Mouse (Mus musculus): ENCODE results near the gene Wfdc16.
A peak's percentile ranks its signal among the peaks of the same experiment; 100 is the strongest.
"Not testable (repeated sequence)": the region's sequence is repeated elsewhere in the genome, so short reads cannot be mapped to it uniquely, and the experiment has no call there.

Gene Wfdc16

DNA sequence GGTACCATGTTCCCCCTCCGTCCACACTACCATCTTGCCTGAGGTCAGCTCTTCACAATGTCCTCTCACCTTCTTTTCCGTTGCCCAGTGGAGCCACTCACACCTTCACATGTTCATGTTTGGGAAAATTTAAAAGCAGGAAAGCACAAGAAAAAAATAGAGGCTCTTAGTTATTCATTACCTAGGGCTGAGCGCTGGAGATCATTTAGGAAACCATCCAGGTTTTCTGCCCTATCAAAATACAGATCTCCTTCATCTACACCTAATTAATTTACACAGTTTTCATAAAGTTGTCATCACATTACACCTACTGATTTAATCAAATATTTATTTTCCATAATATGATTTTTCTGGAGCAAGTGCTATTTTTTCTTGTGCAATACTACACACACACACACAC is at the start of gene Wfdc16:
Gene Wfdc16, minus strand, starts transcription at position 101 of the 400 bp plus-strand sequence.
- DNase-seq (ENCODE audit: low read depth, low spot score): no peak

DNA sequence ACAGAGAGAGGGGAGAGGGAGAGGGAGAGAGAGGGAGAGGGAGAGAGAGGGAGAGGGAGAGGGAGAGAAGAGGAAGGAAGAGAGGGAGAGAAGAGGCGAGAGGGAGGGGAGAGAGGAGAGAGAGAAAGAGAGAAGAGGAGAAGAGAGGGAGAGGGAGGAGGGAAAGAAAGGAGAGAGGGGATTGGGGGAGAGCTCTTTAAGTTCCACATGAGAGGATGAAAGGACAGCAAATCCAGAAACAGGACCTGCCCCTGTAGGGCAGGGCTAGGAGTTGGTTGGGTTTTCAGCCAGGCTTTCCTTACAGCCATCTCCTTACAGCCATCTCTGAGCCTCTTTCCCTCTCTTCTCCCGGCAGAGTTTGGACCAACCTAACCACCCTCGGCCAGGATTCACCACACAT is 46.2 kb upstream of the Wfdc16 start, which contains the start of gene Wfdc13:
Gene Wfdc13, plus strand, starts transcription at position 301 of the 400 bp plus-strand sequence.
- DNase-seq (ENCODE audit: low read depth, low spot score): no peak

DNA sequence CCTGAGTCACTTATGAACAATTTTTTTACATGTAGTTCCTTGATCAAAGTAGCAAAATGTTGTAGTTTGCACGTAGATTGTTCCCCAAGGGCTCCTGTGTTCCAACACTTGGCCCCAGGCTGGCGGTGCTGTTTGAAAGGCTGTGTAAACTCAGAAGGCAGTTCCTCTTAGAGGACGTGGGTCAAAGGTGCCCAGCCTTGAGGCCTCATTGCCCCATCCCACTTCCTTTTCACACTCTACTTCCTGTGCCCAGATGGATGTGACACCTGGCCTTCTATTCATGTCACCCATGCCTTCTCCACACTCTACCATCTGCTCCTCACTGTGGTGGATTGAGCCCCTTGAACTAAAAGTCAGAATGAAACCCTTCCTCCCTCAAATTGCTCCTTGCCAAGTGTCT is 41.3 kb upstream of the Wfdc16 start:
- no peak for DNase-seq (ENCODE audit: low read depth, low spot score)

DNA sequence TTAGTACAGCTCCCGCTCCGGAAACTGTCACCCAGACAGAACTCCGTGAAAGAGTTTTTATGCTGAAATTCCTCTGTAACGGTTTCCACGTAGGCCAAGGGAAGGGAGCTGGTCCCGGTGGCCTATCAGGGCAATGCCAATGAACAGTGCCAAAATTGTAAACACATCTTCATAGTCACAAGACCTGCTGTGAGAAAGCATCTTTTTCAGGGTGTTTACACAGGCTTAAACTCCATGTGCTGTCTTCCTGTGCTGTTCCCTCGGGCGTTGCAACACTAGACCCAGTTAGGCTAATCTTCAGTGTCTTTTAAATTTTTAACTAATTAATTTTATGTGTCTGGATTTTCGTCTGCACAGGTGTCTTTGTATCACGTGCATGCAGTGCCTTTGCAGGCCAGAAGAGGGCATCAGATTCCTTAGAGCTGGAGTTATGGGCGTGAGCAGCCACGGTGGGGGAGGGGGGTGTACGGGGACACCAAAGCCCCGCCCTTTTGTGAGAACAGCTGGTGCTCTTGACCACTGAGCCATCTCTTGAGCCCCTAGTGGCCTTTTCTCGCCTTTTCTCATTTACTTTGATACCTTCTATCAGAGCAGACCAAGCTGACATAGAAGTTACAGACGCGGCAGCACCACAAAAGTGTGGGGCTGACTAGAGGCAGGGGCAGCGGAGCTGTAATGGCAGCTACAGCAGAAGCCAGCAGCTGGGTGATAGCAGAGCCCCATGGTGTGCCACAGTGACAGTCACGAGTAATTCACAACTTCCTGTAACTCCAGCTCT is 40.4 kb upstream of the Wfdc16 start:
- DNase-seq (ENCODE audit: low read depth, low spot score): peak; percentile 39

DNA sequence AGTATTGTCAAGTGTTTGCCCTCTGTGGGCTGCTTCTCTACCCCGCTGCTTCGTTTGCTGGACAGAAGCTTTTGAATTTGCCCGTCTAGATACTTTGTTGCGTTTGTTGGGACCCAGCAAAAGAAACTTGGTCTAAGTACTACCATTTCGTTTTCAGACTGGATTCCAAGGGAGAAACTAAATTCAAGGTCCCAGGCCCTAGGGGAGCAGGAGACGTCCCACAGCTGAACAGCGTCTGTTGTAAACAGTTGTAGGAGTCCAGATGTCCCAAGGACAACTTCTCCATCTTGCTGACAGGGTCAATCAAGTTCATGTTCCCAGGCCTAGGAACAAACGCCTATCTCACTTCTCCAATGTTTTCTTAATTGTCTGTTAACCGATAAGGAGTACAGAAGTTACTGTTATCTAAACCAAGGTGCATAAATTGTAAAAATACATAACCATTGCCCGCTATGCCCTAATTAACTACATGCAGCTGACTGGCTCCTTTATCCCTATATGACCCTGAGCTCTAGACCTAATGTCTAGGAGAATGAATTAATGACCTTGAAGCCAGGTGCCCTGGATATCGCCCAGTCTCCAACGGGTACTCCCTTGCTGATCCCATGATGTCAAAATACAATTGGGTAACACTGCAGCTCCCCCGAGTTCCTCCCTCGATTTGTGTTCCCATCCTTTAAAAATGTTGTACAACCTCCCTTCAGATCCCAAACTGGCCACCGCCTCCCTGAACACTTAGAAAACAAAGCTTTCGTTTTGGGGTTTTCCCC is 38.5 kb upstream of the Wfdc16 start:
- DNase-seq (ENCODE audit: low read depth, low spot score): no peak

DNA sequence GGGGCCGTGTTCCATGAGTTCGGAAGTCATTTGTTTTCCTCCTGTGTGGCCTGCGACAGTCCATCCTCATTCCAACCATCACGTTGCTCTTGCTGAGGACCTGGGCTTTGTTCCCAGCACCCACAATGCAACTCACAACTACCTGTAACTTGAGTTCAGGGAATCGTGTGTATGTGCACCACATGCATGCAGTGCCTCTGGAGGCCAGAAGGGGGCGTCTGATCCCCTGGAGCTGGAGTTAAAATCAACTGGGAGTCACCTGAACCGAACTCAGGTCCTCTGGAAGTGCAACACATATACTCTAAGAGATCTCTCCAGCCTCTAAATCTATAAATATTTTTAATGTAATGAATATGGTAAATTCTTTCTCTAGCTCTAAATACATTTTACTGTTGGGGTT is 37.5 kb upstream of the Wfdc16 start:
- DNase-seq (ENCODE audit: low read depth, low spot score): no peak

DNA sequence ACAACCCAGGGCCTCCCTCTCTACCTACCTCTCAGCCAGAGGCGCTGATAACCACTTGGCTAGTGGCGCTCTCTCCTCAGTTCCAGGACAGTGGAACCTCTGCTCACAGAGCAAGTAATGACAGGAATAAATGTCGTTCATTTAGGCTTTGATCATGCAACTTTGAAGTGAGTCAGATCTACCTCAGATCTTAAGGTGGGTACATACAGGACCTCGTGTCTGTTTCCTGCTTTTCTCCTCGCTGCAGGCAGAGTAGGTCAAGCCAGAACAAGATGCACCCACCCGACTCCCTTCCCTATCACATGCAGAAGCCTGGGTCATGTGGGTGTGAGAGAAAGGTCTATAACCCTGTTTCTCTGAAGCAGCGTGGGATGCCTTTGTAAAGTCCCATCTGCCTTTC is 35.4 kb upstream of the Wfdc16 start, which contains the start of gene Wfdc11:
Gene Wfdc11, minus strand, starts transcription at position 101 of the 400 bp plus-strand sequence.
- no peak for DNase-seq (ENCODE audit: low read depth, low spot score)

- no peak for DNase-seq (ENCODE audit: low read depth, low spot score)
Observed at GRCm38 (mm10) chr2:164670938-164671337, 32.3 kb upstream of the Wfdc16 start.

GRCm38 (mm10) chr2:164670261-164670660 is 31.7 kb upstream of the Wfdc16 start:
- no peak for DNase-seq (ENCODE audit: low read depth, low spot score)

GRCm38 (mm10) chr2:164664851-164665250 is 26.3 kb upstream of the Wfdc16 start:
- DNase-seq (ENCODE audit: low read depth, low spot score): no peak

- DNase-seq (ENCODE audit: low read depth, low spot score): no peak
Observed at GRCm38 (mm10) chr2:164656483-164656882, 17.9 kb upstream of the Wfdc16 start, which contains the start of gene Wfdc9. Gene Wfdc9, minus strand, starts transcription at chr2:164656583.

- DNase-seq (ENCODE audit: low read depth, low spot score): peak; percentile 3
Observed at GRCm38 (mm10) chr2:164655858-164656257, 17.3 kb upstream of the Wfdc16 start, which contains the start of gene Wfdc10. Gene Wfdc10, plus strand, starts transcription at chr2:164656046.

DNA sequence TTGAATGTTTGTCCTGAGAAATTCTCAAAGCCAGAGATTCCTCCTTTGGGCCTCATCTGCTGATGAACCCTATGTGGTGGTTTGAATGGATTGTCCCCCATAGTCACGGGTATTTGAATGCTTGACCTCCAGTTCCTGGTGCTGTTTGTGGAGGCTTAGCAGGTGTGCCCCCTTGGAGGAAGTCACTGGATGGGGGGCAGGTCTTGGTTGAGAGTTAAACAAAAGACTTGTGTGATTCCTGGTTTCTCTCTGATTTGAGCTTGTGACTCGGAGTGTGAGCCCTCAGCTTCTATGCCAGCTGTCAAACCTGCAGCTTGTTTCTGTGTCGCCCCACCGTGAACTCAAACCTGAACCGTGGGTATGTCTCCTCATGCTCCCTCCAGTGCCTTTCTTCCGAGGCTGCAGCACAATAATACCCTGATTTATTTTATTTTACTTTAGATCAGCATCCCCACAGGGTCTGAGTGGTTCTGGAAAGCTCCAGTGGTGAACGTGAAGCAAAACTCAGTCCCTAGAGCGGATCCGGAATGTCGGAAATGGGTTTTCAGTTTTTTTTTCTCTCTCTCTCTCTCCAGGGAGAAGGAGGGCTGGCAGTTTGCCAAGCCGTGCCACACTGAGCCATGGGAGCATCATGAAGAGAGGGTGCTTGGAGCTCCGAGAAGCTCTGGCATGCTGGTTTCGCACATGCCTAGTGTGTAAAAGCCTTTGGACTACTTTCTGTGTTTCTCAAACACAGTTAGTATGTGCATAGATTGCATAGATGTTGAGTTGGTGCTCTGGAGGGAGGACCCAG is 3.5 kb upstream of the Wfdc16 start:
- DNase-seq (ENCODE audit: low read depth, low spot score): no peak

- DNase-seq (ENCODE audit: low read depth, low spot score): no peak
Observed at GRCm38 (mm10) chr2:164641129-164641528, 2.5 kb upstream of the Wfdc16 start.

DNA sequence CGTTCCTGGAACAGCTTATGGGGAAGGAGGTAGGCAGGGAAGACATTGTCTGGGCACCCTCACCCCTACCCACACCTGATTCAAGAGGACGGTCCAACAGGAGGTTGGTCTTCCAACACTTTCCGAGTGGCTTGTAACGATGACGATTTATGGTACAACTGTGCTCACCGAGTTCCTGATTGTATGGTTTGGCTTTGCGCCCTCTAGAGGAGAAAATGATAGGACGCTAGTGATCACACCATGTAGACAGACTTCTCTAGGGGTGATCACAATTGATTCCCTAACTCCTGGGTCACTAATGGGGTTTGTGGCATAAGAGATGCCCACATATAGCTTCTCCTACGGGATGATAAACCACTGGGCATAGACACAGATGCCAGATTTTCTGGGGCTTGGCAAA is 3.3 kb downstream of the Wfdc16 start:
- no peak for DNase-seq (ENCODE audit: low read depth, low spot score)

GRCm38 (mm10) chr2:164621775-164622174 is 16.8 kb downstream of the Wfdc16 start:
- DNase-seq (ENCODE audit: low read depth, low spot score): no peak

DNA sequence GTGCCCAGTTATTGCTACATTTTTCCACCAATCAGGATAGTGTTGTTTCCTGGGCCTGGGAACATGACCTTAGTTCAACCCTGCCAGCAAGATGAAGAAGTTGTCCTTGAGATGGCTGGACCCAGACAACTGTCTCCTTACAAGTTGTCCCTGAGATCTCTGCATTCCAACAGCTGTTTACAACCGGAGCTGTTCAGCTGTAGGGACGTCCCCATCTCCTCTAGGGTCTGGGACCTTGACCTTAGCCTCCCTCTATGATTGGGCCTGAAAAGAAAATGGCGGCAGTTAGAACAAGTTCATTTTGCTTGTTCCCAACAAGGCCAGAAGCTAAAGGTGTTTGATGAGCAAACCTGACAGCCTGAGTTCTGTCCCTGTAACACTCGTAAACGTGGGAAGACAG is 19.5 kb downstream of the Wfdc16 start:
- DNase-seq (ENCODE audit: low read depth, low spot score): no peak

- DNase-seq (ENCODE audit: low read depth, low spot score): no peak
Observed at GRCm38 (mm10) chr2:164615386-164615785, 23.2 kb downstream of the Wfdc16 start.

DNA sequence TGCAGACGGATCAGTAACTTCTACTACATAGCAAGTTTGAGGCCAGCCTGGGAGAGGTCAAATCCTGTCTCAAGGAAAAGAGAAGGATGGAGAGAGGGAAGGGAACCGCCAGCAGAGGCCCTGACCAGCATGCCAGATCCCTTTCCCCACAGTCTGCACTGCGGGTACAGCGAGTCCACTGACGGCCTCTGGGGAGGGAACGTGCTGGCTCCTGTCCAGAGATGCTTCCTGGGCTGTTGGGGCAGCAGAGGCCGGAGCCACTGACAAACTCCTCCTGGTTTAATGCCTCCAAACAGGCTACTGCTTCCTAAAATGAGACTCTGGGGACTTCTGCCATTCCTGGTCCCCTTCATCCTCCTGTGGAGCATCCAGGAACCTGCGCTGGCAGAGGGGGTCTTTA is 25.1 kb downstream of the Wfdc16 start, which contains the start of the genes Wfdc6b and Wfdc8:
Gene Wfdc6b, plus strand, starts transcription at position 52 of the 400 bp plus-strand sequence.
Gene Wfdc8, minus strand, starts transcription at position 156 of the 400 bp plus-strand sequence.
- DNase-seq (ENCODE audit: low read depth, low spot score): not testable (repeated sequence)

GRCm38 (mm10) chr2:164608781-164609180 is 29.8 kb downstream of the Wfdc16 start:
- DNase-seq (ENCODE audit: low read depth, low spot score): no peak

DNA sequence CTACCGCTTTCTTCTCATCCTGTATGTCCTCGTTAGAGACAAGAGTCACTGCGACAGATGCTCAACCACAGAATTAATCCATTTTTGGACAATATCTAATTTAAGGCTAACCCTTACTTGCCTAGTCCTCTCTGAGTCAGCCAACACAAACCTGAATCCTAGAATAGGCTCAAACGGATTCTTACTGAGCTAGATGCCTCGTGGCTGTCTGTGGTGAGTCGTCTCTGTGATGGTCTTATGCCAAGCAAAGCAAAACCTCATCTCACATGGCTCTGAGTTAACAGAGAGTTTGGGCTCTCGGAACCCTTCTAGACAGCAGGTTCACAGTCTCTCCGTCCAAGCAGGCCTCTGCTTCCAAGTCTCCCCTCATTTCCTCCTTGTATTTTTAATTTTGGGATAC is 34.2 kb downstream of the Wfdc16 start:
- DNase-seq (ENCODE audit: low read depth, low spot score): no peak

DNA sequence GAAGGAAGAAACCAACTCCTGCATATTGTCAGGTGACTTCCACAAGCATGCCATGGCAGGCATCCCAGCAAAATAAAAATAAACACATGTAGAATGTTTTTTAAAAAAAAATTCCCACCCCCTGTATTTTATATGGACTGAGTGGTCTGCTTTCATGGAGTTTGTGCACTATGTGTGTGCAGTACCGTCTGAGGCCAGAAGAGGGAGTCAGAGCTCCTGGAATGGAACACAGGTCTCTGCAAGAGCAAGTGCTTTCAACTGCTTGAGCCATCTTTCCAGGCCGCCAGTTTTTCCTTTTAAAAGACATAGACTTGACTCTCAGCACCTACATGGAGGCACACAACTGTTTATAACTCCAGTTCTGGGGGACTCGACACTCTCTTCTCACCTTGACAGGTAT is 35.1 kb downstream of the Wfdc16 start:
- DNase-seq (ENCODE audit: low read depth, low spot score): no peak

Data from retina, adult 2 months (tissue).